Comparison of ENCODE assay signal across 34 mouse cellular contexts in the genomic region with DNA sequence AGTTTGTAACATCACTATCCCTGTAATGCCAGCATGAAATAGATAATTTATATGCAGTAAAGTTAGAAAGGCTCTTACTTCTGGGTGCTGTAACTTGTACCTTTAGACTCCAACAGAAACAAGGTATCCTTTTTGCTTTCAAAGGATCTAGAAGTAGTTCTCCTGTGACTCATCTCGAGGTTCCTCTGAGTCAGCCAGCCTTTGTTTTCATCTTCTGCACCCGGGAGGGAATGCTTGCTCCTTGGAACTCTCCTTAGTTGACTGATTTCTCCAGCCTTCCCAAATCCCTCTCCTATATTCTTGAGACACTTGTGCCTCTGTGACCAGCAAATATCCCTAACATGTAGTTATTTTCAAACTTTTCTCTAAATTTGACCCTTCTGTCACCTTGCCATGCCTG. TPM values are rescaled to one million over a fixed set of nuclear protein-coding genes. Genes with fewer than 3 reads are reported as not detected.
DNase-seq lines count a peak whose midpoint lies in the region; ATAC-seq and TF ChIP-seq lines count a peak whose summit lies in the region.
"Had no signal": no experiment of that assay in that cellular context is flagged by ENCODE, and none has a peak within 500 bp of the region (broad histone marks: within the 10 kb centered on the region; RNA-seq: fewer than 3 reads in every experiment).

No protein-coding gene starts in this region.

- H3K9ac ChIP-seq in hindbrain, embryonic 14.5 days = no peak overlapping the region
- H3K9ac ChIP-seq: embryonic facial prominence, embryonic 13.5 days; forebrain, embryonic 13.5 days; hindbrain, embryonic 13.5 days; limb, embryonic 15.5 days; liver, embryonic 13.5 days; midbrain, embryonic 13.5 days; neural tube, embryonic 15.5 days had no signal

- peaks cover 6% of the 10 kb centered on the region for H3K36me3 ChIP-seq in limb, embryonic 10.5 days
- H3K36me3 ChIP-seq in hindbrain, embryonic 14.5 days (replicated peaks; ENCODE audit: control insufficient read depth, insufficient read depth) = no peaks in the 10 kb centered on the region
- H3K36me3 ChIP-seq: hindbrain, embryonic 13.5 days; limb, embryonic 15.5 days; liver, embryonic 13.5 days; neural tube, embryonic 15.5 days had no signal

- ATAC-seq in hindbrain, embryonic 14.5 days (ENCODE audit: low FRiP score) = no peak
- ATAC-seq: forebrain, embryonic 13.5 days; intestine, postnatal 0 days; midbrain, embryonic 13.5 days had no signal

- WGBS in limb, embryonic 10.5 days = 67% methylated on average over 2 of the region's 2 CpGs
- WGBS in hindbrain, embryonic 14.5 days = 32% methylated on average over 2 of the region's 2 CpGs

- no peak for TF ChIP-seq CTCF in left cerebral cortex, adult 2 months (IDR thresholded peaks at IDR 0.05)

- H3K27me3 ChIP-seq in limb, embryonic 10.5 days (ENCODE audit: low read depth, poor library complexity, severe bottlenecking) = no peaks in the 10 kb centered on the region
- no peaks in the 10 kb centered on the region for H3K27me3 ChIP-seq in hindbrain, embryonic 14.5 days (ENCODE audit: control insufficient read depth, insufficient read depth, low read length)
- H3K27me3 ChIP-seq: embryonic facial prominence, embryonic 13.5 days; forebrain, embryonic 13.5 days; hindbrain, embryonic 13.5 days; limb, embryonic 15.5 days; liver, embryonic 13.5 days; midbrain, embryonic 13.5 days; neural tube, embryonic 15.5 days had no signal

- no peak overlapping the region for H3K4me2 ChIP-seq in hindbrain, embryonic 14.5 days (replicated peaks)
- H3K4me2 ChIP-seq: embryonic facial prominence, embryonic 13.5 days; forebrain, embryonic 13.5 days; heart, embryonic 11.5 days; hindbrain, embryonic 13.5 days; limb, embryonic 15.5 days; liver, embryonic 13.5 days; midbrain, embryonic 13.5 days; neural tube, embryonic 15.5 days had no signal

- DNase-seq in left cerebral cortex, adult 2 months (ENCODE audit: extremely low spot score in 1 of 2, low spot score in 2 of 2) = no peak
- DNase-seq in left cerebral cortex, adult 8-10 months (ENCODE audit: low spot score in 2 of 2) = no peak
- DNase-seq in MN1 (ENCODE audit: low spot score) = peak; percentile 49
- peak; percentile 83 for DNase-seq in brain, adult 2 months (ENCODE audit: low read depth, low spot score)
- DNase-seq in limb, embryonic 10.5 days (ENCODE audit: low spot score) = no peak
- DNase-seq in hindbrain, embryonic 14.5 days (ENCODE audit: low spot score) = no peak
- DNase-seq: adrenal gland, postnatal 14 days; cerebellum, adult 11-12 months; cerebellum, postnatal 10 days; gastrocnemius, postnatal 25 days; heart, adult 18-20 months; heart, postnatal 4 days; kidney, adult 9 months; kidney, postnatal 10 days; left cerebral cortex, postnatal 4 days; liver, embryonic 13.5 days; lung, adult 2 months; lung, postnatal 10 days; right cerebral cortex, postnatal 4 days; thymus, adult 2 months; thymus, postnatal 36 days had no signal

- intact Hi-C loops in left cerebral cortex, adult 2 months (cut with DNase I) = no loop called here

- no peak overlapping the region for H3K4me3 ChIP-seq in left cerebral cortex, adult 2 months
- H3K4me3 ChIP-seq in limb, embryonic 10.5 days = no peak overlapping the region
- no peak overlapping the region for H3K4me3 ChIP-seq in hindbrain, embryonic 14.5 days (replicated peaks; ENCODE audit: low read length)
- H3K4me3 ChIP-seq: embryonic facial prominence, embryonic 13.5 days; erythroblast, embryonic 14.5 days; forebrain, embryonic 13.5 days; hindbrain, embryonic 13.5 days; limb, embryonic 15.5 days; liver, embryonic 13.5 days; midbrain, embryonic 13.5 days; neural tube, embryonic 15.5 days had no signal

- no peaks in the 10 kb centered on the region for H3K9me3 ChIP-seq in limb, embryonic 10.5 days (replicated peaks)
- H3K9me3 ChIP-seq in hindbrain, embryonic 14.5 days (ENCODE audit: control insufficient read depth, low read length) = no peaks in the 10 kb centered on the region
- H3K9me3 ChIP-seq: embryonic facial prominence, embryonic 13.5 days; forebrain, embryonic 13.5 days; hindbrain, embryonic 13.5 days; limb, embryonic 15.5 days; liver, embryonic 13.5 days; midbrain, embryonic 13.5 days; neural tube, embryonic 15.5 days had no signal

- 0 out of 2 replicates have a peak overlapping the region, but pooled peaks have one; percentile 11 for H3K27ac ChIP-seq in left cerebral cortex, adult 2 months
- no peak overlapping the region for H3K27ac ChIP-seq in limb, embryonic 10.5 days
- H3K27ac ChIP-seq in hindbrain, embryonic 14.5 days = no peak overlapping the region
- H3K27ac ChIP-seq: embryonic facial prominence, embryonic 13.5 days; forebrain, embryonic 13.5 days; hindbrain, embryonic 13.5 days; limb, embryonic 15.5 days; liver, embryonic 13.5 days; macrophage; midbrain, embryonic 13.5 days; neural tube, embryonic 15.5 days had no signal

- 0 out of 2 replicates have a peak, but pooled peaks cover 3% of the 10 kb centered on the region for H3K4me1 ChIP-seq in limb, embryonic 10.5 days
- H3K4me1 ChIP-seq in hindbrain, embryonic 14.5 days (replicated peaks; ENCODE audit: control insufficient read depth, insufficient read depth, low read length) = peaks cover 8% of the 10 kb centered on the region; the same call in 1 of the 2 replicates
- H3K4me1 ChIP-seq: limb, embryonic 15.5 days; liver, embryonic 13.5 days had no signal

RNA-seq across cellular contexts. Expression of gene Wasf1, which starts 25.3 kb away (rescaled TPM):
- total RNA-seq in left cerebral cortex, adult 2 months (2021) = 100 to 1,000 TPM; 248 to 256 TPM
- 100 to 1,000 TPM; 218 to 240 (median 222) TPM for total RNA-seq in left cerebral cortex, adult 8-10 months (2022)
- 43.4 and 48.6 TPM in 2 replicates for polyA plus RNA-seq in limb, embryonic 10.5 days (2016; fragmentation: Nextera tagmentation; extraction: Ambion mirVana)
- 105 and 113 TPM in 2 replicates for polyA plus RNA-seq in hindbrain, embryonic 14.5 days (2014; fragmentation: Nextera tagmentation; extraction: Ambion mirVana)
- total RNA-seq: common myeloid progenitor, adult 5-6 weeks; megakaryocyte-erythroid progenitor cell, adult 5-6 weeks; monocyte, adult 5-6 weeks had no signal
- polyA plus RNA-seq: macrophage had no signal

RNA-seq across cellular contexts. Expression of gene Cdc40, which starts 25.5 kb away (rescaled TPM):
- total RNA-seq in left cerebral cortex, adult 2 months (2021) = 10 to 100 TPM; 43.6 to 46.7 TPM
- total RNA-seq in left cerebral cortex, adult 8-10 months (2022) = 10 to 100 TPM; 39.4 to 42.8 (median 40.9) TPM
- 38.7 and 40.5 TPM in 2 replicates for polyA plus RNA-seq in limb, embryonic 10.5 days (2016; fragmentation: Nextera tagmentation; extraction: Ambion mirVana)
- polyA plus RNA-seq in hindbrain, embryonic 14.5 days (2014; fragmentation: Nextera tagmentation; extraction: Ambion mirVana) = 22.5 TPM in 2 replicates

Comparison
In these comparisons a context has a peak if more than half of its experiments do, and no peak if none do; other contexts are left out.
1. DNase-seq: peak in MN1 (single experiment) and brain, adult 2 months (single experiment); none in left cerebral cortex, adult 2 months (0 of 2), left cerebral cortex, adult 8-10 months (0 of 2), limb, embryonic 10.5 days (single experiment) and hindbrain, embryonic 14.5 days (single experiment).